Mouse (Mus musculus) heart, adult 2 months (tissue): ENCODE measurements at regions not wholly inside any gene's neighbourhood (a gene's known extent, or its start where the extent isn't known, plus 50 kb on each side); places are given as distances from the start of the nearest gene placed in this dataset.

Experiments
- CTCF ChIP-seq: fragments of 200-600 bp; IDR thresholded peaks from 2 replicates; pipeline ENCODE4 v1.8.1; 2022; ENCODE audit warnings: antibody characterized with exemption, mild to moderate bottlenecking, moderate library complexity
- EP300 ChIP-seq: fragments of 200-500 bp; IDR thresholded peaks from 2 replicates; pipeline ENCODE4 v1.6.1; 2011; ENCODE audit warnings: low read depth, low read length, control low read depth; ENCODE audit not compliant: insufficient read depth
- POLR2A ChIP-seq: fragments of 200-500 bp; IDR thresholded peaks from 2 replicates; pipeline ENCODE4 v1.6.1; 2011; ENCODE audit warnings: mild to moderate bottlenecking, low read depth, low read length, control low read depth; ENCODE audit not compliant: insufficient read depth

GRCm38 (mm10) chr12:39339101-39339538 is 559.9 kb downstream of the Etv1 start:
- TF ChIP-seq CTCF (no peak), EP300 (no peak), POLR2A (no peak)
